Mouse (Mus musculus) lung, adult 2 months (tissue): Measurements from ENCODE around the gene Epb41.

Experiments used
- CTCF ChIP-seq: fragments of 200-500 bp; IDR thresholded peaks from 2 replicates; pipeline ENCODE4 v1.5.1; 2011; ENCODE audit warnings: mild to moderate bottlenecking, low read length, control low read depth; ENCODE audit not compliant: insufficient read depth
- POLR2A ChIP-seq: fragments of 200-500 bp; IDR thresholded peaks from 2 replicates; pipeline ENCODE4 v1.6.1; 2011; ENCODE audit warnings: low read depth, mild to moderate bottlenecking, control low read depth, low read length, borderline replicate concordance; ENCODE audit errors: extremely low read depth

GRCm38 (mm10) chr4:131899180-131899554 lies 176.0 kb downstream of the Epb41 start:
- no peak for TF ChIP-seq POLR2A
- no peak for TF ChIP-seq CTCF
